Mouse (Mus musculus): ENCODE measurements around the gene Tex36.

Gene Tex36

GRCm38 (mm10) chr7:133591750-133592149, 10.2 kb downstream of the Tex36 start:
- DNase-seq (ENCODE audit: low spot score in 2 of 2), result no peak

GRCm38 (mm10) chr7:133583216-133583615, 18.7 kb downstream of the Tex36 start:
- DNase-seq (ENCODE audit: low spot score in 2 of 2), result no peak

- no peak for DNase-seq (ENCODE audit: low spot score in 2 of 2)
Observed at GRCm38 (mm10) chr7:133580296-133580640, 21.7 kb downstream of the Tex36 start.

- no peak for DNase-seq (ENCODE audit: low spot score in 2 of 2)
Observed at GRCm38 (mm10) chr7:133579491-133580295, 22.3 kb downstream of the Tex36 start.

GRCm38 (mm10) chr7:133576825-133577224, 25.1 kb downstream of the Tex36 start:
- no peak for DNase-seq (ENCODE audit: low spot score in 2 of 2)

- no peak for DNase-seq (ENCODE audit: low spot score in 2 of 2)
Observed at GRCm38 (mm10) chr7:133576281-133576680, 25.7 kb downstream of the Tex36 start.

- DNase-seq (ENCODE audit: low spot score in 2 of 2), result no peak
Observed at GRCm38 (mm10) chr7:133571927-133572326, 30.0 kb downstream of the Tex36 start.

- no peak for DNase-seq (ENCODE audit: low spot score in 2 of 2)
Observed at GRCm38 (mm10) chr7:133569194-133569880, 32.6 kb downstream of the Tex36 start.

- DNase-seq (ENCODE audit: low spot score in 2 of 2), result no peak
Observed at GRCm38 (mm10) chr7:133564600-133564999, 37.4 kb downstream of the Tex36 start.

GRCm38 (mm10) chr7:133563175-133563824, 38.7 kb downstream of the Tex36 start:
- peak in 1 of 2 experiments; percentile 1 for DNase-seq (ENCODE audit: low spot score in 2 of 2)

GRCm38 (mm10) chr7:133555786-133556492, 46.0 kb downstream of the Tex36 start:
- no peak for DNase-seq (ENCODE audit: low spot score in 2 of 2)

GRCm38 (mm10) chr7:133552306-133552991, 49.5 kb downstream of the Tex36 start:
- no peak for DNase-seq (ENCODE audit: low spot score in 2 of 2)

- no peak for DNase-seq (ENCODE audit: low spot score in 2 of 2)
Observed at GRCm38 (mm10) chr7:133551000-133551399, 51.0 kb downstream of the Tex36 start.

- no peak for DNase-seq (ENCODE audit: low spot score in 2 of 2)
Observed at GRCm38 (mm10) chr7:133548434-133548833, 53.5 kb downstream of the Tex36 start.

- DNase-seq (ENCODE audit: low spot score in 2 of 2), result no peak
Observed at GRCm38 (mm10) chr7:133545631-133546030, 56.3 kb downstream of the Tex36 start.

- no peak for DNase-seq (ENCODE audit: low spot score in 2 of 2)
Observed at GRCm38 (mm10) chr7:133544966-133545365, 57.0 kb downstream of the Tex36 start.

GRCm38 (mm10) chr7:133543131-133543530, 58.8 kb downstream of the Tex36 start:
- DNase-seq (ENCODE audit: low spot score in 2 of 2), result no peak

GRCm38 (mm10) chr7:133537366-133537765, 64.6 kb downstream of the Tex36 start:
- no peak for DNase-seq (ENCODE audit: low spot score in 2 of 2)
